Mouse (Mus musculus) cerebellum, adult 18-20 months (tissue): Measurements from ENCODE around the gene Cryaa.

Source experiments
- DNase-seq, 2 experiments: peaks; one replicate each; pipeline ENCODE4 v3.0.0; 2021

Gene Cryaa

DNA sequence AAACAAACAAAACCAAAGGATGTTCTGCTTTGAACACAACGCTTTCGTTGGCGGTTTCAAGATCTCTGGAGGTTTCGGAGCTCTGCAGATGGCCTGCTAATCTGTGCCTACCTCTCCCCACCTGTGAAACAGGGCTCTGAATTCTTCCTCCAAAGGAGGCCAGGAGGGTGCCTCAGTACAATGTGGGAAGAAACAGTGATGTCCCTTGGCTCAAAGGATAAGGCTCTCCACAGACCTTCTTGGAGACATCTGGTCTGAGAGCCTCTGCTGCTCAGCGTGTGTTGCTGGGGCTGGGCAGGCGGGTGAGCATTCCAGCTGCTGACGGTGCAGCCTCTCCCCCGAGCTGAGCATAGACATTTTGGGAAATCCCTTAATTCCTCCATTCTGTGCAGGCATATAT lies at the start of gene Cryaa:
TSS of gene Cryaa (plus strand) at position 301 of the 400 bp plus-strand sequence.
- DNase-seq: no peak

DNA sequence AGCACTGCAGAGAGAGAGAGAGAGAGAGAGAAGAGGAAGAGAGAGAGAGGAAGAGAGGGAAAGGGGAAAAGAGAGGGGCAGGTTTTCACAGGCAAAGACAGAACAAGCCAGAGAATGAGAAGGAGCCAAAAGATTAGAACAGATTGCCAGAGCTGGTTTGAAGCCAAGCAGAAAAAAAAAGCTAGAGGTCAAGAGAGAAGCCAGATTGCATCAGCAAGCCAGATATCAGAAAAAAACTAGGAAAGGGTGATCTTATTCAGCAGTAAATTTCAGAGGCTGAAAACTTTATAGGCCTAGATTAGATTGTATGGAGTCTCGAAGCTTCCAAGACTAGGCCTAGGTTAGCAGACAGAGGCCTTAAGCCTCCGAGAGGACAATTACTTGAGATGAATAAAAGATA lies 49.6 kb upstream of the Cryaa start:
- DNase-seq: no peak

DNA sequence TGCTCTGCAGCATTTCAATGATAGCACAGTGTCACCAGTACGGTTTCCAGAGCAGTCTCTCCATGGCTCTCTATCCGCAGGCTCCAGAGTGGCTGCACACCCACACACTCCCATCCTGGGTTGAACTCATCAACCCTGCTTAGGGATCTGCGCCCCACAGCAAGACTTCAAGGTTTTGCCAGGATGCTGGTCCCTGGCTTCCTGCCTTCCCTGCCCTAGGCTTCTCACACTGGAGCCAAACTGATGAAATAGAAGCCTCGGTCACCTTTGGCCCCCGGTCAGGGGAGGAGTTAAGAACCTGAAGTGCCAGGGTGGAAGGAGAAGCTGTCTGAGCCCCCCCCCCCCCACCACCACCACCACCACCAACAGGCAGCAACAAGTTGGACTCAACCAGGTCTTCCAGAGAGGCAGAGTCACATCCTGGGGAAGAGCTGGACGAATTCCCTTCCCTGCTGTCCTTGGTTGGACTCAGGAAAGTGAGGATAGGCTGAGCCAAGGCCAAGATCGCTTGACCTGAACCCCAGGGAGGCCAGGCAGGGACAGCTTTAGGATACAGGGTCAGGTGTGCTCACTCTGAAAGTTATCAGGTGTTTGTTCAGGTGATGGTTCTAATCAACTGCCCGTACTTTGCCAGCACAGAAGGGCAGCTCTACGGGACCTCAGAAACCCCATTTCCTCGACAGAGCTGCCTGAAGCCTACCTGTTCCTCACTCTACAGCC lies 46.4 kb upstream of the Cryaa start:
- DNase-seq: no peak

DNA sequence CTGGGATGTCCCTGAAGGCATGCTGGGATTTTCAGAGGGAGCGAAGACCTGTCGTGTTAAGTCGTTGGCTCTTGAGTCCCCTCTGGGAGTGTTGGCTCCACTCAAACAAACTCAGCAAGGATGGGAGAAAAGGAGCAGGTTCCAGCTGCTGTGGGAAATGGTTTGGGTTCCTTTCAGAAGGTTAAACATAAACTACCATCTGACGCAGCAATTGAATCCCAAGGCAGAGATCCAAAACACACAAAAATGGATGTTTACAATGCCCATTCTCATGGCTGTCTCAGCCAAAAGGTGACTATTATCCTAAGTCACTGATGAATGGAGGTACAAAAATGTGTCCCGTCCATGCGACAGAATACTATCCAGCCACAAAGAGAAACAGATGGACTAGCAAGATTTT lies 44.6 kb upstream of the Cryaa start:
- DNase-seq: no peak

DNA sequence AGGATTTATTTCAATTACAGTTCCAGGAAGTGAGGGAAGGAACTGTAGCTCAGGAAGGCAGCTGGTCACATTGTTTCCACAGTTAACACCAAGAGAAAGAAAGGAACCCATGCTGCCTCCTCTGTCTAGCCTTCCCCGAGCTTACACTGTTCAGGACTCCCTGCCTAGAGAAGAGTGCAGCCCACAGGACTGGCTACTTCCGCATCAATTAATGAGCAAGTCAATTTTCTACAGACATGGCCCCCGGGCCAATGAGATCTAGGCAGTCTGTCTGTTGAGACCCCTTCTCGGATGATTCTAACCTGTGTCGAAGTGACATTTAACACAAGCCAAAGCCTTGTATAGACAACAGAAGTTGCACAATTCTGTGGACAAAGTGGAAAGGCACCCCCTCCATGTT lies 42.7 kb upstream of the Cryaa start:
- no peak for DNase-seq

DNA sequence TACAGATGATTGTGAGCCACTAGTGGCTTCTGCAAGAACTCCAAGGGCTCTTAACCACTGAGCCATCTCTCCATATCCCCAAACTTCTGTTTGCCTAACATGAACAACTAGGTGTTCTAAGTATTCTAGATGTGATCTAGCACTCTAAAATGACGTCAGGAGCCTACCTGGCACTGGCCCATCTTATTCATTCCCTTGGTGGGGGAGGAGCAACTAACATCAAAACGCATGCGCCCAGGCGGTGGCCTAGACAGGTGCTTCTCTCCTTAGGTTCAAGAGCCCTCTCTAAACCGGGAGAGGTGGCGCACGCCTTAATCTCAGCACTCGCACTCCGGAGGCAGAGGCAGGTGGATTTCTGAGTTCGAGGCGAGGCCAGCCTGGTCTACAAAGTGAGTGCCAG lies 41.8 kb upstream of the Cryaa start:
- DNase-seq: no peak

DNA sequence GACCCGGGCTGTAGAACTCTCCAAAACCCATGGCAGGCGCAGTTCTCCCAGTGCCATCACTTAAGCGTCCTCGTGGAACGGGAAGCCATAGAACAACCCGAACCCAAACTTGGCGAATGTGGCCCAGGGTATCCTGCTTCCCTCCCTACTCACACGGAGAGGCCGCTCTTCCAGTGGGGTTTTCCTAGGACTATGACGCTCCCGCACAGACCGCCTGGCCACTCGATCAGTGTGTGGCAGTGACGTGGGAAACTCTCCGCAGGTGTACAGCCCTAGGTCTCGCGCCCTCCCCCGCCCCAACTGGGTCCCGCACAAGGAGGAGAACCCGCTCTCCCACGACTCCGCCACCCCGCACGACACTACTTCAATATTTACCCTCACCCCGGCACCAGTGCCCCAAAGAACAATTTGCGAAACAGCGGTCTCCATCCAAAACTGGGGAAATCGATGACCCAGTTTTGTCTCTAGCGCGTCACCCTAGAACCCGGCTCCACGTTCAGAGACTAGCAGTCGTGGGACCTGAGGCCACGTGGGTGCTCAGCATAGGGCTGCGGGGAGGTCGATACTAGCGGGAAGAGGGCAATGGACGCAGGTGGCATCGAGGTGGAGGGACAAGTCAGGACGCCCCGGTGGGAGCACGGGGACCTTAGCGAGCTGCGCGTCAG lies 41.2 kb upstream of the Cryaa start:
- DNase-seq: peak; percentile 10 to 21

DNA sequence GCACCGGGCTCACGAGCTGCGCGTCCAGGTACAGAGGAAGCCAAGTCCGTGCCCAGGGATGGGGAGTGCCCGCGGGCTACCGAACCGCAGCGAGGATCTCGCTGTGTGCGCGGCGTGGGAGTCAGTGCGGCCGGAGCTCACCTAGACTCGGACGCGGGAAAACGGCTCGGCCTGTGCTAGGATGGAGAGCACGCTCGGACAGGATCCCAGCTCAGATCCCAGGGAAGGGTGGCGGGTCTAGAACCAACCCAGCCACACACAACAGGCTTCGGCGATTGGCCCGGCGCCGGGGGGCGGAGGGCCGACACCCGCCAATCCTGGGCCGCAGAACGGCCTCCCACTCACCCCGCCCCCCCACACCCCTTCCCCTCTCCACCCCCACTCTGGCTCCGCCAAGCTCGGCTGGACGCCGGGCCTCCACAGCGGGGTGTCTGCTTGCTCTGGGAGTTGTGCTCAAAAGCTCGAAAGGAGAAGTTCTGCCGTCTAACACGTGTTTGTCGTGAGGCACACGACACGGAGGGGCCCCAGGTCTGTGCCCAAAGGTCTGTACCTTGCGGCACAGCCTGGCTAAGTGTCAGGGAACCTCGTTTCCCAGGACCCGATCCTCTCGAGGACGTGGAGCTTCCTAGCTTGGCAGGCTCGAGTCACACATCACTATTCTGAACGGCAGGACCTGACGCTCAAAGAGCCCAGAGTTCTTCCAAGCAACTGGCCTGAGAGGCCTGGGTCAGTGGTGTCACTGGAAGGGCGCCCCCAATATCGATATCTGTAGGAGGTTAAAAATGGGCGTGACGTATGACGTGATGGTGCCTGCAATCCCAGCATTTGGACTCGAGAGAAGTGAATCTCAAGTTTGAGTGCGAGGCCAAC lies 40.4 kb upstream of the Cryaa start, which contains the start of gene Cbs:
TSS of gene Cbs (minus strand) at position 297 of the 870 bp plus-strand sequence.
- peak; percentile 43 to 48 for DNase-seq

DNA sequence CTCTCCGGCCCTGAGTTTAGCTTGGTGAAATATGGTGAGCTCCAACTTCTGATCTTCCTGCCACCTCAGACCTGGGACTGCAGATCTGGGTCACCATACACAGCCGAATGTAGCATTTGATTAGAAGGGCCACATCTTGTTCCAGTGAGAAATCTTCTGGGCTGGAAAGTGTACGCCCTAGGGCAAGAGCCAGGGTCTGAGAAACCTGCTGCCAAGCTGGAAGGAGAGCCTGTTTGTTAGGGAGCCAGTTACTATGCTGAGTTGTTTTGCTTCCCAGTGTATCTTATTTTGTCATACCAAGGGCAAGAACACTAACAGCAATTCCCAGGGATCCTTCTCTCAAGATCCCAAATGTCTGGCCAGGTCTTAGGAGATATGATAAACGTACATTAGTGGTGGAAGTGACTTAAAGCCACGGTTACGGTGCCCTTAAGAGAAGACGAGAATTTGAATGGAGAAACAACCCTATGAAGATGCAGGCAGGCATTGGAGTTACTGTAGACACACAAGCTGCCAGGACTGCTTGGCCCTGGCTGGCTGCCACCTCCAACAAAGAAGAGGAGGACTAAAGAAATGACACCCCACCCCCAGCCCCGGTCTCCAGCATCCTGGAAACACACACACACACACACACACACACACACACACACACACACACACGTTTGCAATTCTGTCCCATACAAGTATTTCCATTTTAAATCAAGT lies 39.6 kb upstream of the Cryaa start:
- DNase-seq: peak; percentile 23 to 30

DNA sequence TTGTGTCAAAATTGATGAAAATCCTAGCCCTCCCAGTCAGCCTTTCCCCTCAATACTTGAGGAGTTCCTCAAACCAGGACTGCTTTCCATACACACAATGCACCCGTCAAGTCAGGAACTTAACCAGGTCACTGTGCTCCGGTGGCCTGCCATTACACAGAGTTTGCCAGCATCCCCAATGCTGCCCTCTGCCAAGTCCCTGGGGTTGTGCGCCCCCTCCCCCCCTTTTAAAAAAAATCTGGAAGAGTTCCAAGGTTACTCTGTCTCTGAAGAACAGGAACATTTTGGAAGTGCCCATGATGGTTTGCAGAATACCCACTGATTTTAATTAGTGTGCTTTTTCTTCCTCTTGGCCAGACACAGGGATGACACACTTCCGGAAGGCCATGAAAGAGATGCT lies 38.0 kb upstream of the Cryaa start:
- DNase-seq: no peak

DNA sequence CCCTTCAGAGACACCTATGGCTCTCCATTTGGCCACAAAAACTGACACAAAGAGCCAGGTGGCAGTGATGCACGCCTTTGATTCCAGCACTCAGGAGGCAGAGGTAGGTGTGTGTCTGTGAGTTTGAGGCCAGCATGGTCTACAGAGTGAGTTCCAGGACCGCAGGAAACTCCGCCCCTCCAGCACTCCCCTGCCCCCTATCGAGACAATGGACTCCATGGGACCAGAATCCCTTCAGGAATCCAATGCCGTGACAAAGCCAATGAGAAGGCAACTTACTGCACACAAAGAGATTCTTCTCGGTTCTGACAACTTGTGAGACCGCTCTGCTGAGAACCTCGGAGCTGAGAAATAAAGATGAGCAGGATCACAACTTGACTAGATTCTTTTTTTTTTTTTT lies 35.3 kb upstream of the Cryaa start:
- DNase-seq: no peak

DNA sequence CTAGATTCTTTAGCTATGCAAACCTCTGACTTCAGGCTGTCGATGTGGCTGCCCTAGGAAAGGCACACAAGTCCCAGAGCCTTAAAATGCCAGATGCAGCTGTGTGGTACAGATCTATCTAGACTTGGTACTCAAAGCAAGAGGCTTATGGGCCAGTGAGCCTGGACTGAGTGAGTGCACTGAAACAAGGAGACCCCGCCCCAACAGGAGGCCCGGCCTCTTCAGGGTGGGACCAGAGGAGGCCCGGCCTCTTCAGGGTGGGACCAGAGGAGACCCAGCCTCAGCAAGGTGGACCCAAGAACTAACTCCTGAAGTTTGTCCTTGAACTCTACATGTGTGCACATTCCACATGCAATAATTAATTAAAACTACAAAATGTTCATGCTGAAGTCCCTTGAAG lies 34.7 kb upstream of the Cryaa start:
- no peak for DNase-seq

DNA sequence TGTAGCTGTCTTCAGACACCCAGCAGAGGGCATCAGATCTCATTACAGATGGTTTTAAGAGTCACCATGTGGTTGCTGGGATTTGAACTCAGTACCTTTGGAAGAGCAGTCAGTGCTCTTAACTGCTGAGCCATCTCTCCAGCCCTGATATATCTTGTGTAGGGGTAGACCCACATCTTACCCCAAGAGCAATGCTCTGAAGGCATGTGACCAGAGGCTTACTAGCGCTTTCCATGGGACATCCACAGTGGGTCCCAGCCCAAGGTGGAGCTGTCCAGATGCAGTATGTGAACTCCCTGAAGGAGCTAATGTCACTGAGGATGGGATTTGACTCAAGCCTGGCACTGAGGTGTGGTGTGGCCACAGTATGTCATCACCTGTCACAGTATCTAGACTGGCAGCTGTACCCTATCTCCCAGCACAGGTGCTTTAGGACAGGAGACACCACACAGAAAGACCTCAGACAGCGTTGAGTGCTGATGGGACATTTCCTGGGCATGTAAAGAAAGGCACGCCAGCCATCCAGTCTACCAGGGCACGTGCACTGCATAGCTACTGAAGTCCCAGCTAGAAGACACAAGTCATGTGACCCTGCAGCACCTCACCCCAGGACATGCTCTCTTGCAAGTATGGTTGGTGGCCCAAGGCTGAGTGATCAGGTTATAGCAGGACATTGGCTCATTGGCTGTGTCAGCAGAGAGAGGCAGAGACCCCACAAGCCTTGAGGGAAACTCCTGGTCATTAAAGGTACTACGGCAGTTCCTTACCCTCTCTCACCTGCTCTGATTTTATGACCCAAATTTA lies 31.2 kb upstream of the Cryaa start:
- DNase-seq: no peak

DNA sequence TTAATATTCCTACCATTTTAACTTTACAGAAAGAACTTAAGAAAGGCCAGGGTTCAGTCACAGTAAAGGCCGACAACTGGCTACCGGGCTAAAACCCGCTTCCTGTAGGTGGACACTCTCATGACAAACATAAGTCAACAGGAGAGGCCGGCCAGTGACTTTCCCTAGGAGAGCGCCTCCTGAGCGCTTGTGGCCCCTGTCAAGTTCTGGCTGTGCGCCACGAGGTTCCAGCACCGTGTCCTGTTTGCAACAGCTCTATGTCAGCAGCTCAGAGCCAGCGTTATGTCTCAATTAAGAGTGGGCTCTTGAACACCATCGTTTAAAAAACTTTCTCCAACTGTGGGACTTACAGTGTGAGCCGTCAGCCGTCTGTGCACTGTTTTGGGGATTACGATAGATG lies 25.5 kb upstream of the Cryaa start:
- no peak for DNase-seq

DNA sequence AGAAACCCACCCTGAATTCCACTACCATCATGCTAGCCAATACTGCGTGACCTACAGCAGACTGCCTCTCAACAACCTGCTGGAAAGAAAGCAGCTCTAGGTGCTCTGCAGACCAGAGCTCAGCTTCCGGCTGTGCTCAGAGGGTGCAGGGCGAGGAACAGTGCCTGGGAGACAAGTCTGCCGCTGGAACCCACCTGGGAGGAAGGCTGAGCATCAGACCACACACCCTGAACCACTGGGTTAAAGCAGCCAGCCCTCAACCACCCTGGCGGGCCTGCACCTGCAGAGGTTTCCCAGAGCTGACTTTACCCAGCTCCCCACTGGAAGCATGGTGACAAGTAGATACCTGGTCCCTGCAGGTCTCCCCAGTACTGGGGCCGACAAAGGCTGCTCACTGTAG lies 24.3 kb upstream of the Cryaa start:
- no peak for DNase-seq

DNA sequence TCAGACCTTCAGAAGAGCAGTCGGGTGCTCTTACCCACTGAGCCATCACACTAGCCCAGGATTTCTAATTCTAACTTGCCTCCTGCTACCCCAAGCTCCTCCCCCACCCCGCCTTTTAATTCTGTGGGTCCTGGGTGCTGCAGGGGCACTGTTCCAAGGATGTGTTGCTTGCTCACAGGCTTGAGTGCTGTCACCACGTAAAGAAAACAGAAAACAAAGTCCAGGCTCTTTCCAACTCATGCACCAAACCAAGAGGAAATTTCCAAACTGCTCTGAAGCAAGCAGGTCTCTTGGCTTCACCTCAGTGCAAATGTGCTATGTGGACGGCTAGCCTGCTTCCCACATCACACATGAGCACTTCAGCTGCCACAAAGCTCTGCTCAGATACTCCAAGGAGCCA lies 22.2 kb upstream of the Cryaa start:
- DNase-seq: no peak

DNA sequence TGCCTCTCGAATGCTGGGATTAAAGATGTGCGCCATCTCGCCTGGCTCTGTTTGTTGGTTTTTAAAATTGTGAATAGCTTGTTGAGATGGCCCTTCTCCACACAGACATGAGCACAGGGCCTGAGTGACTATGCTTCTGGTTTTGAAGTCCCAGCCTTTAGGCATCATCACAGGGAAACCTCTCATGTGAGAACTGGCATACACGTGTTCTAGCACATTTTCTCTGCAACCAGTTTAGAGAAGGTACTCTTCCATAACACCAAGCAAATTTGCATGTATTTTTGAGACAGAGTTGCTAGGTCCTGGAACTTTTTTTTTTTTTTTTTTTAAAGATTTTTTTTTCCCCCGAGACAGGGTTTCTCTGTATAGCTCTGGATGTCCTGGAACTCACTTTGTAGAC lies 20.9 kb upstream of the Cryaa start:
- DNase-seq: no peak

DNA sequence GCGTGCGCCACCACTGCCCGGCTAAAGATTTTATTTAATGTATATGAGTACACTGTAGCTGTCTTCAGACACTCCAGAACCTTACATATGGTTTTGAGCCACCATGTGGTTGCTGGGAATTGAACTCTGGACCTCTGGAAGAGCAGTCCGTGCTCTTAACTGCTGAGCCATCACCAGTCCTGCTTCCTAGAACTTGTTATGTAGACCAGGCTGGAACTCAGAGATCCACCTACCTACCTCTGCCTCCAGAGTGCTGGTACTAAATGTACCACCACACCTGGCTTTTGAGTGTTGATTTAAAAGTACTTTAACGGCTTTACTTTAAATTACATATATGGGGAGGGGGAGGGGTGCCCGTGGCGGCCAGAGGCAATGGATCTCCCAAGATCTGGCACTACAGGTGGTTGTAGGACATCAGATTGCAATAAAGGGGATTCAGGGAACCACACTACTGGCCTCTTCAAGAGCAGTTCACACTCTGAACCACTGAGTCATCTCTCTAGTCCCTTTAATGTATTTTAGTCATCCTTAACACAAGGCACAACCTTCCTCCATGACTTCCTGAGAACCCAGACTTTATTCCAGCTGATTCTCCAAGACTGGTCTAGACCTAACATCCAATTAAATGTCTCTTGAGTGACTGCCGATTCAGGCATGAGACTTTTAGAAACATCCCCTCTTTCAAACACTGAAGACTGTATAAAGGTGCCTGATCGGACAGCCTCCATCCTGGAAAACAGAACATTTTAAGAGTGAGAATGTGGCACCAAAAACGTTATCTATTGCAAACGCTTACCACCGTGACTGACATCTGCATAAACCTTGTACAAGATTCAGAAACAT lies 20.2 kb upstream of the Cryaa start:
- DNase-seq: no peak

DNA sequence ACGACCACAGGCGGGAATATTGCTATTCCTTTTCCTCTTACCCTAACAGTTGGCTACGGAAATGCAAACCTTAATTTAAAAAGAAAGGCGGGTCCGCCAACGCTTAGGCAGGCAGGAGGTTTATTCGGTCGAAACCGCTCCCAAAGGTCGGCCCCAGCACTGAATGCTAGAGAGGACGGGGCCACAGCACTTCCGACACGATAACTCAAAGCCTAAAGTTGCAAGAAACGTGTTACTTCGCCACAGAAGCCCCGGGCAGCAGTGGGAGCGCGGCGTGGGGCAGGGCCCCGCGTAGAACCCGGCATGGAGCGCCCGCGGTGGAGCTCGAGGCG lies 19.5 kb upstream of the Cryaa start:
- DNase-seq: no peak

DNA sequence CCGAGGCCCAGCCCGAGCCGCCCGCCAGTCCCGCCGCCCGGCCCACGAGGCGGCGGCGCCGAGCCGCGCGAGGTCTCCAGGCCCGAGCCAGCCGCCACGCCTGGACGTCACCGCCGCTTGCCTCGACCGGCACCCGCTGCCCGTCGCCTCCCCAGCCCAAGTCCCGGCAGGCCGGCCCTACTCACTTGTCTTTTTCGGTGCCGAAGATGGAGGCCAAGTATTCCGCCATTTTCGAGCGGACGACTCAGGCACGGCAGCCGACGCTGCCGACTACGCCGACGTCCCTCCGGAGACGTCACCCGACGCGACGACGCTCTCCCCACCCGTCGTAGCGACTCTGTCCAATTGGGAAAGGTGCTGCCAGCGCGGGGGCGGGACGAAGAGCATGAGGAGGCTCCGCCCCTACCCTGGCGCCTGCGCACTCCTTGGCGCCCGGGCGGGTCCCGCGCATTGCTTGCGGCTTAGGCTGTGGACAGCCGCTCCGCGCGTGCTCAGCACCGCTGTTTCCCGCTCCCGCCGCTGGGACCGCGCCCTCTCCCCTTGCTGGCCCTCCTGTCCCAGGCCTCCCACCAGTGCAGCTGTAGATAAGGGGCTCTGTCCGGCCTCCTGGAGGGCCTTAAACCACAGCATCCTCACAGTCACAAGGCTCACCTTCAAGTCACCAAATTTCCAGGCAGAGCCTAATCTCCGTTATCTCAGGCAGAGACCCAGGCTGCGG lies 19.0 kb upstream of the Cryaa start, which contains the start of gene U2af1:
TSS of gene U2af1 (minus strand) at position 425 of the 718 bp plus-strand sequence.
- peak; percentile 97 to 99 for DNase-seq
